Mouse (Mus musculus) activated CD4-positive, CD25-positive, alpha-beta regulatory T cell, adult 9 weeks (primary cell): ENCODE data around the gene Nfya. TPM values are rescaled to one million over a fixed set of nuclear protein-coding genes. Genes with fewer than 3 reads are reported as not detected.

Experiments
- polyA plus RNA-seq: library from polyadenylated mRNA; unstranded; fragments of 100-300 nt; shearing (Covaris generic); gene quantifications from one replicate; pipeline ENCODE4 v1.2.1, GENCODE M21; 2017

Nfya gene
- polyA plus RNA-seq: 7.5 TPM

GRCm38 (mm10) chr17:48409380-48410298 is at the start of gene Nfya, which contains the start of gene Oard1:
TSS of gene Nfya (minus strand) at chr17:48409906.
TSS of gene Oard1 (plus strand) at chr17:48410014.

GRCm38 (mm10) chr17:48454688-48455087 is 45.0 kb upstream of the Nfya start, which contains the start of gene Unc5cl:
TSS of gene Unc5cl (plus strand) at chr17:48454901.

GRCm38 (mm10) chr17:48451353-48451675 is 41.6 kb upstream of the Nfya start, which contains the start of gene Tspo2:
TSS of gene Tspo2 (minus strand) at chr17:48451522.

GRCm38 (mm10) chr17:48432158-48432980 is 22.7 kb upstream of the Nfya start, which contains the start of gene Apobec2:
TSS of gene Apobec2 (minus strand) at chr17:48432930.

GRCm38 (mm10) chr17:48359616-48360015 is 50.1 kb downstream of the Nfya start, which contains the start of gene Treml1:
TSS of gene Treml1 (plus strand) at chr17:48359916.

GRCm38 (mm10) chr17:48346231-48346630 is 63.5 kb downstream of the Nfya start, which contains the start of gene Trem2:
TSS of gene Trem2 (plus strand) at chr17:48346401.

Other genes with a start within 250 kb of the Nfya start
- not detected for gene A530064D06Rik, start 242.6 kb downstream of the Nfya start, polyA plus RNA-seq
- gene Trem1, start 177.1 kb downstream of the Nfya start, polyA plus RNA-seq: not detected
- not detected for gene Trem3, start 162.1 kb downstream of the Nfya start, polyA plus RNA-seq
- gene Treml4, start 145.6 kb downstream of the Nfya start, polyA plus RNA-seq: 1.6 TPM
- 31.1 TPM for gene Treml2, start 110.4 kb downstream of the Nfya start, polyA plus RNA-seq
- 2.4 TPM for gene B430306N03Rik, start 93.8 kb downstream of the Nfya start, polyA plus RNA-seq
- not detected for gene Trem2, start 63.5 kb downstream of the Nfya start, polyA plus RNA-seq
- not detected for gene Treml1, start 50.0 kb downstream of the Nfya start, polyA plus RNA-seq
- 83.3 TPM for gene Oard1, start 108 bp upstream of the Nfya start, polyA plus RNA-seq
- 9.1 TPM for gene Apobec2, start 23.0 kb upstream of the Nfya start, polyA plus RNA-seq
- 0.37 TPM for gene Tspo2, start 41.6 kb upstream of the Nfya start, polyA plus RNA-seq
- 40.4 TPM for gene Unc5cl, start 45.0 kb upstream of the Nfya start, polyA plus RNA-seq